Mouse (Mus musculus) MEL (cell line): ENCODE measurements around the gene Grm5. TPM values are rescaled to one million over a fixed set of nuclear protein-coding genes. Genes with fewer than 3 reads are reported as not detected.

Experiments used
- DNase-seq: peaks from one replicate; pipeline ENCODE4 v3.0.0; 2011; ENCODE audit warnings: low read depth, low spot score
- H3K27ac ChIP-seq: 2 replicates; pipeline ENCODE4 v1.5.1; 2012; ENCODE audit warnings: low read depth, mild to moderate bottlenecking, control low read depth, low read length, moderate library complexity; ENCODE audit not compliant: control insufficient read depth
- H3K27me3 ChIP-seq, 2 experiments: fragments of 150-350 bp in 1 of 2; sonication (generic) in 1 of 2; 2 replicates each; pipeline ENCODE4 v1.6.1; 2012; ENCODE audit warnings: low read length in 2 of 2, mild to moderate bottlenecking in 2 of 2, improper control_type of control experiment in 1 of 2, moderate library complexity in 1 of 2; ENCODE audit not compliant: insufficient read depth in 2 of 2, control insufficient read depth in 1 of 2
- H3K36me3 ChIP-seq, 2 experiments: 2 replicates each; pipeline ENCODE4 v1.6.1; 2012 to 2014; ENCODE audit warnings: low read length in 2 of 2, improper control_type of control experiment in 1 of 2, inconsistent platforms in 1 of 2, mild to moderate bottlenecking in 1 of 2; ENCODE audit not compliant: insufficient read depth in 2 of 2, control insufficient read depth in 1 of 2
- H3K4me1 ChIP-seq, 2 experiments: fragments of 150-350 bp in 1 of 2; sonication (generic) in 1 of 2; 2 replicates each; pipeline ENCODE4 v1.6.1; 2012; ENCODE audit warnings: low read length in 2 of 2, improper control_type of control experiment in 1 of 2, mild to moderate bottlenecking in 1 of 2; ENCODE audit not compliant: insufficient read depth in 2 of 2, control insufficient read depth in 1 of 2
- H3K4me3 ChIP-seq, 2 experiments: fragments of 150-350 bp in 1 of 2; sonication (generic) in 1 of 2; 2 replicates each; pipeline ENCODE4 v1.5.1; 2012; ENCODE audit warnings: low read depth in 2 of 2, low read length in 2 of 2, mild to moderate bottlenecking in 2 of 2, moderate library complexity in 2 of 2, control low read depth in 1 of 2, improper control_type of control experiment in 1 of 2; ENCODE audit not compliant: control insufficient read depth in 1 of 2, insufficient read depth in 1 of 2
- H3K79me2 ChIP-seq: 2 replicates; pipeline ENCODE4 v1.6.1; 2012; ENCODE audit warnings: mild to moderate bottlenecking, low read length, moderate library complexity; ENCODE audit not compliant: control insufficient read depth, poor library complexity, insufficient read depth
- H3K9ac ChIP-seq: 2 replicates; pipeline ENCODE4 v1.6.1; 2012; ENCODE audit warnings: low read depth, mild to moderate bottlenecking, control low read depth, low read length, moderate library complexity; ENCODE audit not compliant: control insufficient read depth, poor library complexity, severe bottlenecking
- H3K9me3 ChIP-seq: fragments of 150-350 bp; sonication (generic); replicated peaks from 2 replicates; pipeline ENCODE4 v1.6.1; 2012; ENCODE audit warnings: mild to moderate bottlenecking, low read length, improper control_type of control experiment, moderate library complexity; ENCODE audit not compliant: insufficient read depth
- E2F4 ChIP-seq: IDR thresholded peaks from 2 replicates; pipeline ENCODE4 v1.6.1; 2011; ENCODE audit warnings: low read depth, low read length, improper control_type of control experiment, borderline replicate concordance
- EP300 ChIP-seq, 2 experiments: IDR thresholded peaks; 2 replicates each; pipeline ENCODE4 v1.6.1; 2011; ENCODE audit warnings: improper control_type of control experiment in 2 of 2, low read length in 2 of 2, low read depth in 1 of 2, mild to moderate bottlenecking in 1 of 2
- ETS1 ChIP-seq: IDR thresholded peaks from 2 replicates; pipeline ENCODE4 v1.6.1; 2012; ENCODE audit warnings: low read depth, mild to moderate bottlenecking, inconsistent platforms, low read length, improper control_type of control experiment, moderate library complexity
- GATA1 ChIP-seq: IDR thresholded peaks from 2 replicates; pipeline ENCODE4 v1.6.1; 2011; ENCODE audit warnings: low read depth, low read length, improper control_type of control experiment
- JUND ChIP-seq: IDR thresholded peaks from 2 replicates; pipeline ENCODE4 v1.6.1; 2011; ENCODE audit warnings: low read depth, mild to moderate bottlenecking, improper control_type of control experiment, low read length
- MAX ChIP-seq: IDR thresholded peaks from 2 replicates; pipeline ENCODE4 v1.6.1; 2011; ENCODE audit warnings: low read length, improper control_type of control experiment
- MAZ ChIP-seq: IDR thresholded peaks from 2 replicates; pipeline ENCODE4 v1.6.1; 2012; ENCODE audit warnings: low read depth, mild to moderate bottlenecking, inconsistent platforms, low read length, improper control_type of control experiment
- MEF2A ChIP-seq: IDR thresholded peaks from 2 replicates; pipeline ENCODE4 v1.6.1; 2014; ENCODE audit warnings: low read depth, mild to moderate bottlenecking, inconsistent platforms, low read length, improper control_type of control experiment; ENCODE audit not compliant: poor library complexity, insufficient replicate concordance, severe bottlenecking; ENCODE audit errors: extremely low read depth
- MXI1 ChIP-seq: IDR thresholded peaks from 2 replicates; pipeline ENCODE4 v1.6.1; 2011; ENCODE audit warnings: mild to moderate bottlenecking, low read depth, low read length, improper control_type of control experiment
- MYC ChIP-seq: IDR thresholded peaks from 2 replicates; pipeline ENCODE4 v1.6.1; 2011; ENCODE audit warnings: low read depth, mild to moderate bottlenecking, low read length, improper control_type of control experiment, moderate library complexity
- NRF1 ChIP-seq: IDR thresholded peaks from 2 replicates; pipeline ENCODE4 v1.6.1; 2014; ENCODE audit warnings: low read depth, mild to moderate bottlenecking, inconsistent platforms, low read length, improper control_type of control experiment, moderate library complexity; ENCODE audit not compliant: poor library complexity, insufficient read depth, severe bottlenecking
- POLR2AphosphoS2 ChIP-seq: IDR thresholded peaks from 2 replicates; pipeline ENCODE4 v1.6.1; 2011; ENCODE audit warnings: low read length, improper control_type of control experiment
- RAD21 ChIP-seq: IDR thresholded peaks from 2 replicates; pipeline ENCODE4 v1.6.1; 2011; ENCODE audit warnings: mild to moderate bottlenecking, low read depth, low read length, improper control_type of control experiment
- SIN3A ChIP-seq: IDR thresholded peaks from 2 replicates; pipeline ENCODE4 v1.6.1; 2012; ENCODE audit warnings: low read length, improper control_type of control experiment, inconsistent platforms
- SMC3 ChIP-seq: IDR thresholded peaks from 2 replicates; pipeline ENCODE4 v1.6.1; 2011; ENCODE audit warnings: low read depth, low read length, improper control_type of control experiment
- TAL1 ChIP-seq: IDR thresholded peaks from 2 replicates; pipeline ENCODE4 v1.6.1; 2012; ENCODE audit warnings: mild to moderate bottlenecking, inconsistent platforms, low read length, moderate library complexity, mixed read lengths
- TBP ChIP-seq: IDR thresholded peaks from 2 replicates; pipeline ENCODE4 v1.8.0; 2011; ENCODE audit warnings: low read depth, low read length, improper control_type of control experiment
- UBTF ChIP-seq: IDR thresholded peaks from 2 replicates; pipeline ENCODE4 v1.6.1; 2012; ENCODE audit warnings: low read depth, mild to moderate bottlenecking, inconsistent platforms, low read length, improper control_type of control experiment, moderate library complexity, borderline replicate concordance; ENCODE audit not compliant: insufficient read depth
- USF1 ChIP-seq: IDR thresholded peaks from 2 replicates; pipeline ENCODE4 v1.6.1; 2014; ENCODE audit warnings: low read depth, mild to moderate bottlenecking, inconsistent platforms, low read length, improper control_type of control experiment, moderate library complexity
- USF2 ChIP-seq, 2 experiments: IDR thresholded peaks; 2 replicates each; pipeline ENCODE4 v1.6.1; 2011 to 2012; ENCODE audit warnings: improper control_type of control experiment in 2 of 2, low read length in 2 of 2, borderline replicate concordance in 1 of 2, inconsistent platforms in 1 of 2, low read depth in 1 of 2, mild to moderate bottlenecking in 1 of 2; ENCODE audit not compliant: insufficient read depth in 1 of 2
- ZC3H11A ChIP-seq: IDR thresholded peaks from 2 replicates; pipeline ENCODE4 v1.6.1; 2012; ENCODE audit warnings: low read depth, mild to moderate bottlenecking, inconsistent platforms, low read length, improper control_type of control experiment
- ZKSCAN1 ChIP-seq: IDR thresholded peaks from 2 replicates; pipeline ENCODE4 v1.6.1; 2012; ENCODE audit warnings: low read depth, mild to moderate bottlenecking, inconsistent platforms, low read length, improper control_type of control experiment, moderate library complexity
- ZMIZ1 ChIP-seq: IDR thresholded peaks from 2 replicates; pipeline ENCODE4 v1.6.1; 2012; ENCODE audit warnings: low read depth, mild to moderate bottlenecking, inconsistent platforms, low read length, improper control_type of control experiment, moderate library complexity
- polyA plus RNA-seq, 2 experiments: library from polyadenylated mRNA; stranded (reverse) in 1 of 2; unstranded in 1 of 2; fragments of >175 nt in 1 of 2; fragments of >200 nt in 1 of 2; gene quantifications; 2 replicates each; pipeline versions ENCODE4 v1.2.1 to v1.2.4; 2012; ENCODE audit warnings: low replicate concordance in 2 of 2, low read depth in 1 of 2; ENCODE audit not compliant: insufficient read length in 2 of 2, insufficient read depth in 1 of 2, missing spikeins in 1 of 2
- total RNA-seq: library from RNA; depleted of rRNA; stranded (reverse); fragments of 300-350 nt; gene quantifications from 2 replicates; pipeline ENCODE4 v1.2.3, GENCODE M21; 2012; rRNA removed

Gene Grm5
- total RNA-seq (0.29 and 0.39 TPM in 2 replicates), polyA plus RNA-seq (under 1 TPM in 1 of 2 experiments, not detected in 1; 0.46 TPM)

DNA sequence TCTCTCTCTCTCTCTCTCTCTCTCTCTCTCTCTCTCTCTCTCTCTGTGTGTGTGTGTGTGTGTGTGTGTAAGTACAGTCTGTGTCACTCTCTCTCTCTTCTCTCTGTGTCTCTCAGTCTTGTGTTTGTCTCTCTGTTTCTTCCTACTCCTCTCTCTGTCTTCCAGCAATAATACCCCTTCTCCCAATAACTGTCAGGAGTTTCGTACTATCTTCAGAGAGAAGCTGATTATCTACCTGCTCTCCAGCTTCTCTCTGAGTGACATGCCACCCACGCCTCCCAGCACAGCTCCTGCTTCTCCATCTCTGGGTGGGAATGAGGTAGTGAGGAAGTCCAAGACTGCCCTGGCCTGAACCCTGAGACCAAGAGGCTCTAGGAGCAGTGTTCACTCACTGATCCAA lies at the start of gene Grm5:
TSS of gene Grm5 (plus strand) at position 301 of the 400 bp plus-strand sequence.
- TF ChIP-seq UBTF, result no peak
- TF ChIP-seq USF1, result no peak
- TF ChIP-seq EP300 (IDR thresholded peaks at IDR 0.05; ENCODE audit: low read depth in 1 of 2, low read length in 2 of 2), result no peak
- no peak for TF ChIP-seq TAL1
- no peak for TF ChIP-seq JUND
- no peak for TF ChIP-seq NRF1
- TF ChIP-seq SIN3A, result no peak
- TF ChIP-seq ETS1, result no peak
- no peak for TF ChIP-seq MYC
- TF ChIP-seq TBP, result no peak
- TF ChIP-seq MXI1, result no peak
- no peak for TF ChIP-seq MAZ
- TF ChIP-seq RAD21, result no peak
- no peak for TF ChIP-seq ZMIZ1
- no peak for TF ChIP-seq ZKSCAN1
- H3K9ac ChIP-seq, result no peak within 1 kb of the TSS
- no peaks in the 10 kb centered on the region for H3K9me3 ChIP-seq
- H3K4me3 ChIP-seq, result no peak within 1 kb of the TSS
- H3K4me1 ChIP-seq, result no peaks in the 10 kb centered on the region
- no peaks in the 10 kb centered on the region for H3K79me2 ChIP-seq
- H3K36me3 ChIP-seq, result no peaks in the 10 kb centered on the region
- no peak for DNase-seq
- no peak within 1 kb of the TSS for H3K27ac ChIP-seq
- no peaks in the 10 kb centered on the region for H3K27me3 ChIP-seq

DNA sequence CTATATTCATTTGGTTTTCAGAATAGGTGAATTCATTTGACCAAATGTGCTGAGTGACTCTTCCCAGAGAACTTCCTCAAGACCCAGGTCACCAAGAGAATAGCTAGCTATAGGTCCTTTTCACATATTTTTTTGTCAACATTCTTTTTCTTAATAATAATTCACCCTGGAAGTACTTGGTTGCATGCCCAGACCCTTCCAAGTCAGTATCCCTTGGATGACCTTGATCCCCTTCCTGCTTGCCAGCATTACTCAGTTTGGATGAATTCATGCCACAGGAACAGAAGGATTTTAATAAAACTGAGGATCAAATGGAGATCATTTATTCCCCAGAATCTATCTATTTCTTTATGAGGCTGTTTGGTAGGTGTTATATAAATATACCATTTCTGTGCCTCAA lies 44.9 kb upstream of the Grm5 start:
- no peak overlapping the region for H3K27ac ChIP-seq
- H3K36me3 ChIP-seq, result no peaks in the 10 kb centered on the region
- no peaks in the 10 kb centered on the region for H3K9me3 ChIP-seq
- no peaks in the 10 kb centered on the region for H3K79me2 ChIP-seq
- no peaks in the 10 kb centered on the region for H3K4me1 ChIP-seq
- DNase-seq, result no peak
- H3K27me3 ChIP-seq, result no peaks in the 10 kb centered on the region
- no peak overlapping the region for H3K9ac ChIP-seq
- H3K4me3 ChIP-seq, result no peak overlapping the region
- no peak for TF ChIP-seq ZC3H11A
- TF ChIP-seq RAD21, result no peak
- no peak for TF ChIP-seq SMC3
- no peak for TF ChIP-seq MAX
- no peak for TF ChIP-seq ZKSCAN1
- TF ChIP-seq POLR2AphosphoS2, result no peak
- TF ChIP-seq MYC, result no peak
- no peak for TF ChIP-seq TBP
- TF ChIP-seq MEF2A, result no peak
- TF ChIP-seq JUND, result no peak
- TF ChIP-seq E2F4, result no peak
- TF ChIP-seq GATA1, result no peak
- no peak for TF ChIP-seq MXI1
- TF ChIP-seq USF2 (IDR thresholded peaks at IDR 0.05; ENCODE audit: borderline replicate concordance in 1 of 2, insufficient read depth in 1 of 2, low read depth in 1 of 2, low read length in 2 of 2), result no peak
- no peak for TF ChIP-seq ETS1
